Mouse (Mus musculus): Measurements from ENCODE around the gene 1700001C19Rik. TPM values are rescaled to one million over a fixed set of nuclear protein-coding genes. Genes with fewer than 3 reads are reported as not detected.

The 1700001C19Rik gene
- polyA plus RNA-seq, 1 experiment, result 0.25 TPM

GRCm38 (mm10) chr17:47448523-47449372 lies 11.6 kb upstream of the 1700001C19Rik start:
- Histone ChIP-seq H3K27me3 (ENCODE audit: control insufficient read depth, insufficient read depth, low read length) (no peaks in the 10 kb centered on the region), H3K4me1 (ENCODE audit: control insufficient read depth, insufficient read depth, low read length) (no peaks in the 10 kb centered on the region), H3K4me3 (replicated peaks; ENCODE audit: insufficient read depth, low read depth, low read length) (no peak overlapping the region), H3K27ac (ENCODE audit: insufficient read depth, low read length) (no peak overlapping the region)
- TF ChIP-seq CTCF (IDR thresholded peaks at IDR 0.05; ENCODE audit: borderline replicate concordance, insufficient read depth, low read depth, low read length) (no peak), POLR2A (IDR thresholded peaks at IDR 0.05; ENCODE audit: borderline replicate concordance, insufficient read depth, low read length) (no peak)
- DNase-seq, result no peak
- WGBS, result 49% methylated on average over 8 of the region's 8 CpGs

DNA sequence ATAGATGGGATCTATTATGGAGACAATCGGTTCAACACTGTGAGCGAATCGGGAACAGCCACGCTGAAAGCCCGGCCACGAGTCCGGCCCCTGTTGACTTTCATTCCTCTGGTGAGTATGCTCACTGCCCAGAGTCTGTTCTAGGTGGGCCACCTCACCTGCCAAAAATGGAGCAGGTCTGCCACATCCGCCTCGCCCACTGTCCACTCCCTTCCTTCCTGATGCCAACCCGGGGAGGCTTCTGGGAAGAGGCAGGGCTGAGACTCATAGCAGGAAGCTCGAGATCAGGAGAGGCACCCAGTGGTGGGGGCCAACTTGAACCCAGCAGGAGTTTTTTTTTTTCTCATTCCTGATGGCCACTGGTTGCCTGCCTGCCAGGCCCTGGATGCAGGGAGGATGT lies 9.4 kb upstream of the 1700001C19Rik start:
- no peak for DNase-seq
- no peaks in the 10 kb centered on the region for H3K27me3 ChIP-seq (ENCODE audit: control insufficient read depth, insufficient read depth, low read length)
- 84% methylated on average over 11 of the region's 11 CpGs for WGBS
- H3K27ac ChIP-seq (ENCODE audit: insufficient read depth, low read length), result no peak overlapping the region
- no peak for TF ChIP-seq POLR2A (IDR thresholded peaks at IDR 0.05; ENCODE audit: borderline replicate concordance, insufficient read depth, low read length)
- TF ChIP-seq CTCF (IDR thresholded peaks at IDR 0.05; ENCODE audit: borderline replicate concordance, insufficient read depth, low read depth, low read length), result no peak
- no peaks in the 10 kb centered on the region for H3K4me1 ChIP-seq (ENCODE audit: control insufficient read depth, insufficient read depth, low read length)
- no peak overlapping the region for H3K4me3 ChIP-seq (replicated peaks; ENCODE audit: insufficient read depth, low read depth, low read length)

DNA sequence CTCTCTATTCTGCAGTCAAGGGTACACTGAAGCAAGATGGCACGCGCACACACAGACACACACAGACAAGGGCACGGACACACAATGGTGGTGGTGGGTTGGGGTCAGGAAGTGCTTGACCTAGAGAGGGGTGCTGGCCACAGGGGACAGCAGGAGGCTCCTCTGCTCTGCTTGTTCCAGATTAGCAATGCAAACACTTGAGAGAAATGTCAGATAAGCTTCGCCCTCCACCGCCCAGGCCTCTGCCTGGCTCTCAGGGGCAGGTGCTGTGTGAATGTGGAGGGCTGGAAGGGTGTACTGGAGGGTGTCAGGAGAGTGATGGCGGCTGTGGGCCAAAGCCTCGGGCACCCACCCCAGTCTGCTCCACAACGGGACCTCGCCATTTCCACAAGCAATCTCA lies 8.8 kb upstream of the 1700001C19Rik start:
- Histone ChIP-seq H3K4me3 (replicated peaks; ENCODE audit: insufficient read depth, low read depth, low read length) (no peak overlapping the region), H3K4me1 (ENCODE audit: control insufficient read depth, insufficient read depth, low read length) (no peaks in the 10 kb centered on the region), H3K27ac (ENCODE audit: insufficient read depth, low read length) (no peak overlapping the region), H3K27me3 (ENCODE audit: control insufficient read depth, insufficient read depth, low read length) (no peaks in the 10 kb centered on the region)
- no peak for DNase-seq
- TF ChIP-seq CTCF (IDR thresholded peaks at IDR 0.05; ENCODE audit: borderline replicate concordance, insufficient read depth, low read depth, low read length) (no peak), POLR2A (IDR thresholded peaks at IDR 0.05; ENCODE audit: borderline replicate concordance, insufficient read depth, low read length) (no peak)
- 59% methylated on average over 9 of the region's 9 CpGs for WGBS

DNA sequence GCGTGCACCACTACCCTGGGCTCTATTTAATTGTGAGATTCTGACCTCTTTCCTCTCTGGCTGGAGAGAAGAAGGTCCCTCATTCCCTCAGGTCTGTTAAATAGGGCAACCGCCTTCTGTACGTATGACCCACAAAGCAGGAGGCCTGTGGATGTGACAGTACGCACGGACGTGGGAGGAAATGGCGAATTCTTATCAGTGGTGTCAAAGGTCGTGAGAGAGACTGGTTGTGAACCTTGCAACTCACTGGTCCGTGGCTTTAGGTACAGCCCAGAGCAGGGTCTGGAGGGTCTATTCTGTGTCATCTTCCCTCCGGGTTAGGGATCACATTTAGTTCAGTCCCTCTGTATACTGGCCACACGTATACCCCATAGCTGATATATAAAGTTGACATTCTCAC lies 8.3 kb upstream of the 1700001C19Rik start:
- TF ChIP-seq POLR2A (IDR thresholded peaks at IDR 0.05; ENCODE audit: borderline replicate concordance, insufficient read depth, low read length), result no peak
- TF ChIP-seq CTCF (IDR thresholded peaks at IDR 0.05; ENCODE audit: borderline replicate concordance, insufficient read depth, low read depth, low read length), result no peak
- no peak for DNase-seq
- Histone ChIP-seq H3K27ac (ENCODE audit: insufficient read depth, low read length) (no peak overlapping the region), H3K4me3 (replicated peaks; ENCODE audit: insufficient read depth, low read depth, low read length) (no peak overlapping the region), H3K27me3 (ENCODE audit: control insufficient read depth, insufficient read depth, low read length) (no peaks in the 10 kb centered on the region), H3K4me1 (ENCODE audit: control insufficient read depth, insufficient read depth, low read length) (no peaks in the 10 kb centered on the region)
- 70% methylated on average over 11 of the region's 11 CpGs for WGBS

DNA sequence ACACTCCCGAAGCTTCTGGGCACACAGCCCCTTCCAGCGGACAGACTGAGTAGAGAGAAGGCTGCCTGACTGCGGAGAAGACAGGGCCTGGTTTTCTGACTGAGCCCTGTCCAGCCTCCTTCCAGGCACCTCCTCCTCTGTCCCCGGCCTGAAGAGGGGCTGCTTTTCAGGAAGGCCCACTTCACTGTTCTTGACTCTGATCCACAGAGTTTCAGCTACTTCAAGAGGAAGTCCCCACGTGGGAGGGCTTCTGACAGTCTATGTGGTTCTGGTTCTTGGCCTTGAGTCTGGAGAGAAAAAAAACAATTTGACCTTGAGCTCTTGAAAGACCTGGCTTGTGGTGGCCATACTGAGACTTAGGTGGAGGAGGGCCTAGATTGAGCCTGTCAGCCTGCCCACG lies 6.9 kb upstream of the 1700001C19Rik start:
- TF ChIP-seq POLR2A (IDR thresholded peaks at IDR 0.05; ENCODE audit: borderline replicate concordance, insufficient read depth, low read length), result no peak
- TF ChIP-seq CTCF (IDR thresholded peaks at IDR 0.05; ENCODE audit: borderline replicate concordance, insufficient read depth, low read depth, low read length), result no peak
- Histone ChIP-seq H3K4me3 (replicated peaks; ENCODE audit: insufficient read depth, low read depth, low read length) (no peak overlapping the region), H3K27me3 (ENCODE audit: control insufficient read depth, insufficient read depth, low read length) (no peaks in the 10 kb centered on the region), H3K4me1 (ENCODE audit: control insufficient read depth, insufficient read depth, low read length) (no peaks in the 10 kb centered on the region), H3K27ac (ENCODE audit: insufficient read depth, low read length) (no peak overlapping the region)
- 69% methylated on average over 6 of the region's 6 CpGs for WGBS
- no peak for DNase-seq

GRCm38 (mm10) chr17:47442271-47442670 lies 5.1 kb upstream of the 1700001C19Rik start:
- no peaks in the 10 kb centered on the region; the same call in 1 of the 2 replicates for H3K27me3 ChIP-seq (ENCODE audit: control insufficient read depth, insufficient read depth, low read length)
- 87% methylated on average over 3 of the region's 3 CpGs for WGBS
- TF ChIP-seq CTCF (IDR thresholded peaks at IDR 0.05; ENCODE audit: borderline replicate concordance, insufficient read depth, low read depth, low read length) (no peak), POLR2A (IDR thresholded peaks at IDR 0.05; ENCODE audit: borderline replicate concordance, insufficient read depth, low read length) (no peak)
- no peak overlapping the region for H3K4me3 ChIP-seq (replicated peaks; ENCODE audit: insufficient read depth, low read depth, low read length)
- H3K4me1 ChIP-seq (ENCODE audit: control insufficient read depth, insufficient read depth, low read length), result no peaks in the 10 kb centered on the region
- no peak overlapping the region for H3K27ac ChIP-seq (ENCODE audit: insufficient read depth, low read length)
- DNase-seq, result no peak

- WGBS, result 82% methylated on average over 19 of the region's 19 CpGs
- Histone ChIP-seq H3K27me3 (ENCODE audit: control insufficient read depth, insufficient read depth, low read length) (peaks cover 1% of the 10 kb centered on the region; the same call in 1 of the 2 replicates), H3K4me3 (replicated peaks; ENCODE audit: insufficient read depth, low read depth, low read length) (no peak overlapping the region), H3K4me1 (ENCODE audit: control insufficient read depth, insufficient read depth, low read length) (no peaks in the 10 kb centered on the region), H3K27ac (ENCODE audit: insufficient read depth, low read length) (no peak overlapping the region)
- DNase-seq, result no peak
- TF ChIP-seq POLR2A (IDR thresholded peaks at IDR 0.05; ENCODE audit: borderline replicate concordance, insufficient read depth, low read length), result no peak
- TF ChIP-seq CTCF (IDR thresholded peaks at IDR 0.05; ENCODE audit: borderline replicate concordance, insufficient read depth, low read depth, low read length), result no peak
Observed at GRCm38 (mm10) chr17:47441296-47442051, 4.3 kb upstream of the 1700001C19Rik start.
